Mouse (Mus musculus): Measurements from ENCODE around the gene Rasa3. TPM values are rescaled to one million over a fixed set of nuclear protein-coding genes. Genes with fewer than 3 reads are reported as not detected.

Gene Rasa3
- polyA plus RNA-seq, 1 experiment from 2014 or later: 32.6 TPM

DNA sequence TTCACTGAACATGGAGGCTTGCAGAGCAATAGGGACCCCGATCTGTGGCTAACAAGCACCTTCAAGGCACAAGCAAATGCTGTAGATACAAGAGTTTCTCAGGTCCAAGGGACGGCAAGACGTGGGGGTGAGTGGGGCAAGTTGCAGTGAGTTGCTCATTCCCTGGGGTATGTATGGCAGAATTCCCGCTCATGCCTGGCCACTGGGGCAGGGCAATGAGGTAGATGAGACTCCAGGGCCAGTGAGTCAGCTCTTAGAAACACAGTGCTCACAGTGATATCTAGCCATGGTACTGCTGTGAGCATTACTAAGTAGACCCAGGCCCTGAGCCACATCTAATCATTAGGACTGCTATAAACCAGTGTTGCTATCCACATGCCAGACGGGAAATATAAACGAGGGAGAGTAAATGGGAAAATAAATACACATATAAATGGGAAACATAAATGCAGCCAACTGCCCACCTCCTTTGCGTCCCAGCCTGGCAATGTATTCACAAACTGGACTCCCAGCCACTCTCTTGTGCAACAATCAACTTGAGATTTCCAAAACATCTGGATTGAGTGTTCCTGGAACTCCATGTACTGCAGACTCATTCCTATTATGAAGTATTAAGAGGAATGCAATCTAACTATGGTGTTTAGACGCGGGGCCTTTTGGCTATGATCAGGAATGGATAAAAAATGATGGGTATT is 57.0 kb downstream of the Rasa3 start:
- no peaks in the 10 kb centered on the region for H3K27me3 ChIP-seq (ENCODE audit: control insufficient read depth, insufficient read depth, low read length)
- ATAC-seq (ENCODE audit: low FRiP score): no peak
- no peaks in the 10 kb centered on the region for H3K9me3 ChIP-seq (ENCODE audit: control insufficient read depth, low read length)
- H3K4me3 ChIP-seq (replicated peaks; ENCODE audit: low read length): no peak overlapping the region
- no peak overlapping the region for H3K4me2 ChIP-seq (replicated peaks)
- no peaks in the 10 kb centered on the region for H3K36me3 ChIP-seq (replicated peaks; ENCODE audit: control insufficient read depth, insufficient read depth)
- 94% methylated on average over 9 of the region's 9 CpGs for WGBS
- no peak overlapping the region for H3K27ac ChIP-seq
- H3K4me1 ChIP-seq (replicated peaks; ENCODE audit: control insufficient read depth, insufficient read depth, low read length): peaks cover 30% of the 10 kb centered on the region
- no peak overlapping the region for H3K9ac ChIP-seq
- no peak for DNase-seq (ENCODE audit: low spot score)

DNA sequence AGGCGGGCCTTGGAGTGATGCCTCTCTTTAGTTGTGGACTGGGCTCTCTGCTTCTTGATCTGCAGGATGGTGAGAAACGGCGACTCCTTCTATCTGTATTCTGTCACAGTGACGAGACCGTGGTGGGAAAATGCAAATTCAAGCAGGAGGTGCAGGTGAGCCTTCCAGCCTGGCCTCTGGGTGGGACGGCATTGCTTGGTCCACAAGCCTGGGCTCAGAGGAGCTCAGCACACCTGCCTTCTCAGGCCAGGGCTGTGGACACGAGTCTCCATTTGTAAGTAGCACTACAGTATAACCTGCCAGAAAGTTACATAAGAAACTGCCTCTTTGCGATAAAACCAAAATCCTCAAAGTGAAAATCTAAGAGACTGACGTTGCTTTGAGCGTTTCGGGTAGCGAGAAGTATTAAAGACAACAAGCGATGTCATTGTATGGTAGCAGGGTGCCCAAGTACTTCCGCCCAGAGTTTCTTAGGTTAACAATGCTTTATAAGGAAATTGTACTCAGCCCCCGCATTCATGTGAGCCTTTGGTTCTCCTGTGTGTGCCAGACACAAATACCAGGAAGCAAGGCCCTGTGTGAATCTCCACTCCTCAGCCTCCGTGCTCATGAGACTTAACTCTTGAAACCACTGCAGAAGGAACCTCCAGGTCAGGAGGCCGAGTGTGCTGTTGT is 60.4 kb downstream of the Rasa3 start:
- WGBS: 88% methylated on average over 17 of the region's 17 CpGs
- H3K36me3 ChIP-seq (replicated peaks; ENCODE audit: control insufficient read depth, insufficient read depth): peaks cover 17% of the 10 kb centered on the region
- H3K4me1 ChIP-seq (replicated peaks; ENCODE audit: control insufficient read depth, insufficient read depth, low read length): peaks cover 9% of the 10 kb centered on the region; the same call in 1 of the 2 replicates
- H3K27me3 ChIP-seq (ENCODE audit: control insufficient read depth, insufficient read depth, low read length): no peaks in the 10 kb centered on the region
- no peak overlapping the region for H3K4me2 ChIP-seq (replicated peaks)
- no peak overlapping the region for H3K27ac ChIP-seq
- no peaks in the 10 kb centered on the region for H3K9me3 ChIP-seq (ENCODE audit: control insufficient read depth, low read length)
- DNase-seq (ENCODE audit: low spot score) (no peak), ATAC-seq (ENCODE audit: low FRiP score) (no peak)
- H3K9ac ChIP-seq: no peak overlapping the region
- H3K4me3 ChIP-seq (replicated peaks; ENCODE audit: low read length): no peak overlapping the region

DNA sequence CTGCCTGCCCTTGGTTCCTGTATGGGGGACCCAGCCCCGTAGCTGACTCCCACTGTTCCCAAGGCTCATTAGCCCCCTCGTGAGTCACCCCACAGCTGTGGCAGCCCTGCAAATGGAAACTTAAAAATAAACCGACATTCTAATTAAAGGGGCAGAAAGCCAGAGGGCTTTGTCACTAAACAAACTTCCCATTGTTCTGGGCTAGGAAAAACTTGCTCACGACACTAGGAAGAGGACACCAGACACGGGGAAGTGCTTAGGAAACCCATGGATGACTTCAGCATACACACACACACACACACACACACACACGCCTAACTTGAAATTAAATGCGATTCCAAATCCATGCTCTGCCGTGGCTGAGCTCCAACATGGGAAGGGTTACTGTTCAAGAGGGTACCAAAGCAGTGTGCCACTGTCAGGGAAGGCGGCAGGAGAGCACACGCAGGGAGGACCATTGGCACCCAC is 62.4 kb downstream of the Rasa3 start:
- ATAC-seq (ENCODE audit: low FRiP score) (0 out of 2 replicates have a peak, but pooled peaks have one; percentile 14), DNase-seq (ENCODE audit: low spot score) (no peak)
- no peak overlapping the region for H3K9ac ChIP-seq
- H3K4me2 ChIP-seq (replicated peaks): no peak overlapping the region
- H3K4me3 ChIP-seq (replicated peaks; ENCODE audit: low read length): no peak overlapping the region
- H3K9me3 ChIP-seq (ENCODE audit: control insufficient read depth, low read length): no peaks in the 10 kb centered on the region
- 60% methylated on average over 10 of the region's 10 CpGs for WGBS
- no peak overlapping the region for H3K27ac ChIP-seq
- peaks cover 9% of the 10 kb centered on the region; the same call in 1 of the 2 replicates for H3K4me1 ChIP-seq (replicated peaks; ENCODE audit: control insufficient read depth, insufficient read depth, low read length)
- H3K36me3 ChIP-seq (replicated peaks; ENCODE audit: control insufficient read depth, insufficient read depth): peaks cover 17% of the 10 kb centered on the region
- H3K27me3 ChIP-seq (ENCODE audit: control insufficient read depth, insufficient read depth, low read length): no peaks in the 10 kb centered on the region

DNA sequence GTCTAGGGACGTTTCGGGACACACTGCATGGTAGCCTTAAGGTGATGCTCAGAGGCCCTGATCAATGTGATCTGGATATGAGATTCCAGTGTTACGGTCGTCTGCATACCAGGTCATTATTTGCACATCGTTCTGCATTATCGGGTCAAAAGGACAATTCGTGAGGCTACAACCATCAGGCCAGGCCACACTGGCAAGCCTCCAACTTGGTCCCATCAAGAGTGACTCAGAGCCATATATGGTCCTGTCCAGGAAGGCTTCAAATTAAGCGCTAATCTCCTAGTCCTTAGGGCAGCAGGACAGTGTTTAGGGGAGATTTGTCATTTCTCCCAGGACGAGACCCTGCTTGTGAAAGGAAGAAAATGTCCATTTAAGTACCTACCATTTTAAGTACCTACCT is 63.3 kb downstream of the Rasa3 start:
- WGBS: 95% methylated on average over 9 of the region's 9 CpGs
- ATAC-seq (ENCODE audit: low FRiP score) (no peak), DNase-seq (ENCODE audit: low spot score) (no peak)
- Histone ChIP-seq H3K9me3 (ENCODE audit: control insufficient read depth, low read length) (no peaks in the 10 kb centered on the region), H3K36me3 (replicated peaks; ENCODE audit: control insufficient read depth, insufficient read depth) (peaks cover 17% of the 10 kb centered on the region), H3K4me1 (replicated peaks; ENCODE audit: control insufficient read depth, insufficient read depth, low read length) (peaks cover 9% of the 10 kb centered on the region; the same call in 1 of the 2 replicates), H3K4me2 (replicated peaks) (no peak overlapping the region), H3K27ac (no peak overlapping the region), H3K27me3 (ENCODE audit: control insufficient read depth, insufficient read depth, low read length) (no peaks in the 10 kb centered on the region), H3K4me3 (replicated peaks; ENCODE audit: low read length) (no peak overlapping the region), H3K9ac (no peak overlapping the region)

DNA sequence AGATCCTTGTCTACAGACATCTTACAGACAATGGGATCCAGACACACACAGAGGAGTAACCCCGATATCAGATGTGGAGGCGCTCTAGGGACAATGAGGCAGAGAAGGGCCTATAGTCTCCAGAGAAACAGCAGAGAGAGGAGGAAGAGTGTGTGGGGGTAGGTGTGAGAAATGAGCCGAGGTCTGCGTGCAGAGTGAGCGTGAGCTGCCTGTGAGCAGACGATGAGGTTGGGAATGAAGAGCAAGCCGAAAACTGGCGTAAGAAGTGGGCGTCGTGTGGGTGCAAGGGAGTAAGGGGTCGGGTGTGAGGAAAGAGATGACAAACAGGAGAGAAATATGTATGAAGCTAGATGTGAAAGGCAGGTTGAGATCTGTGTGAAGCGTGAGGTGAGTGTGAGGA is 65.7 kb downstream of the Rasa3 start:
- peaks cover 9% of the 10 kb centered on the region; the same call in 1 of the 2 replicates for H3K4me1 ChIP-seq (replicated peaks; ENCODE audit: control insufficient read depth, insufficient read depth, low read length)
- H3K27ac ChIP-seq: no peak overlapping the region
- peaks cover 17% of the 10 kb centered on the region for H3K36me3 ChIP-seq (replicated peaks; ENCODE audit: control insufficient read depth, insufficient read depth)
- ATAC-seq (ENCODE audit: low FRiP score) (no peak), DNase-seq (ENCODE audit: low spot score) (no peak)
- no peak overlapping the region for H3K4me3 ChIP-seq (replicated peaks; ENCODE audit: low read length)
- H3K27me3 ChIP-seq (ENCODE audit: control insufficient read depth, insufficient read depth, low read length): no peaks in the 10 kb centered on the region
- no peak overlapping the region for H3K9ac ChIP-seq
- no peaks in the 10 kb centered on the region for H3K9me3 ChIP-seq (ENCODE audit: control insufficient read depth, low read length)
- whole genome bisulfite sequencing: 91% methylated on average over 12 of the region's 12 CpGs
- H3K4me2 ChIP-seq (replicated peaks): no peak overlapping the region

DNA sequence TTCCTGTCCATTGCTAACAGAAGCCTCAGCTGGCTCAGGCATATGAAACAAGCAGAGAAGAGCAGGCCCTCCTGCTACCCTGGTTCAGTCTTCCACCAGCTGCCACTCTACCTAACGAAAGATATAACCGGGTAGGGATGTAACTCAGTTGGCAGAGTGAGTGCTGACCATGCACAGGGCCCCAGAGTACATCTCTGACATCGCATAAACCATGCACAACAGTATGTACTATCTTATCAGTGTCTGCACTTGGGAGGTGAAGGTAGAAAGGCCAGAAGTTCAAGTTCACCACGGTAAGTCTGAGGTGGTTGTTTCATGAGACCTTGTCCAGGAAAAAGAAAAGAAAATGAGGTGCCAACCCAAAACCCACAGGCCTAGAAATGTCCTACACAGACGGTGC is 67.4 kb downstream of the Rasa3 start:
- Histone ChIP-seq H3K9ac (no peak overlapping the region), H3K9me3 (ENCODE audit: control insufficient read depth, low read length) (no peaks in the 10 kb centered on the region), H3K27me3 (ENCODE audit: control insufficient read depth, insufficient read depth, low read length) (no peaks in the 10 kb centered on the region), H3K4me2 (replicated peaks) (no peak overlapping the region), H3K27ac (no peak overlapping the region), H3K4me1 (replicated peaks; ENCODE audit: control insufficient read depth, insufficient read depth, low read length) (peaks cover 4% of the 10 kb centered on the region; the same call in 1 of the 2 replicates), H3K4me3 (replicated peaks; ENCODE audit: low read length) (no peak overlapping the region), H3K36me3 (replicated peaks; ENCODE audit: control insufficient read depth, insufficient read depth) (peaks cover 24% of the 10 kb centered on the region)
- DNase-seq (ENCODE audit: low spot score) (no peak), ATAC-seq (ENCODE audit: low FRiP score) (no peak)
- 91% methylated on average over 5 of the region's 5 CpGs for WGBS

DNA sequence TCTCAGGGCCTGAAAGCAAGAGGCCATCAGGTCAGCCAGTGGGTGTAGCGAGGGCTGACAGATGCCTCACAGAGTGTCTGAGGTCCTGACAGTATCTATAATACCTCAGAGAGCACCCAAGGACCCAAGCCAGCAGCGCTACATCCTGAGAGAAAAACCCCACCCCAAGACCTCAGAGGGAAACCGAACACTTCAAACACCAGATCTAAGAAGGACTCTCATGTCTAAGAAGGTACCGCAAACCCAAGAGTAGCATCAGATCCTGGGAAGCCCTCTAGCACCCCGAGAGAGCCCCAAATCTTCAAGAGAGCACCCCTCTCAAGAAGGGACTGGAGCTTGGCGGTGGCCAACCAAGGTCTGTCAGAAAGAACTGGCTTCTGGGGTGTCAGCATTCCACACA is 68.5 kb downstream of the Rasa3 start:
- WGBS: 86% methylated on average over 6 of the region's 6 CpGs

DNA sequence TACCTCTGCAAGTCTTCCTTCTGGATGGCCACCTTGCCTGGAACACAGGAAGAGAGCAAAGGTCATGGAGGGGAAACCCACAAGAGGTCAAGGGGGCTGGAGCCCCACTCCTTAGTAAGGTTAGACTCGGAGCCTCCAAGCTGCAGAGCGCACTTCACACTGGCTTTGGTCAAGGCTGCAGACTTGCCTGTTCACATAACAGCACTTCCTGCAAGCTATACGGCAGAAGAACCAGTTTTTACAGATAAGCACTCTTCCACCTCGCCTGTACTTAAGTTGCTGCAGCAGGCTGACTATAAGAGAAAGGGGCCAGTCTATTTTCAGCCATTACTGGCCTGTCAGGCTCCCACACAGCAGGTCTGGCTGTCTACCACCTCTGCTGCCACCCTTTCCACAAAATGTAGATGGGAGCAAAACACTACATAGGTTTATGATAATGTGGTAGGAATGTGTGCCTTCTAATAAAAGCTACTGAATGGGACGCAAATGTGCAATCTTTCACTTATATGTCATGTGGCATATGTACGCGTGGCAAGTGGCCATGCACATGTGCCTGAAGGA is 71.4 kb downstream of the Rasa3 start:
- 86% methylated on average over 7 of the region's 7 CpGs for WGBS
- H3K9me3 ChIP-seq (ENCODE audit: control insufficient read depth, low read length): no peaks in the 10 kb centered on the region
- H3K4me1 ChIP-seq (replicated peaks; ENCODE audit: control insufficient read depth, insufficient read depth, low read length): no peaks in the 10 kb centered on the region
- 0 out of 2 replicates have a peak, but pooled peaks cover 11% of the 10 kb centered on the region for H3K36me3 ChIP-seq (replicated peaks; ENCODE audit: control insufficient read depth, insufficient read depth)
- H3K27ac ChIP-seq: no peak overlapping the region
- H3K9ac ChIP-seq: no peak overlapping the region
- H3K27me3 ChIP-seq (ENCODE audit: control insufficient read depth, insufficient read depth, low read length): no peaks in the 10 kb centered on the region
- DNase-seq (ENCODE audit: low spot score): no peak
- ATAC-seq (ENCODE audit: low FRiP score): no peak
- no peak overlapping the region for H3K4me2 ChIP-seq (replicated peaks)
- H3K4me3 ChIP-seq (replicated peaks; ENCODE audit: low read length): no peak overlapping the region

More for the DNA sequence above, 68.5 kb downstream of the Rasa3 start:
- H3K9me3 ChIP-seq (ENCODE audit: control insufficient read depth, low read length): no peaks in the 10 kb centered on the region
- no peak for DNase-seq (ENCODE audit: low spot score)
- no peak overlapping the region for H3K4me2 ChIP-seq (replicated peaks)
- H3K4me1 ChIP-seq (replicated peaks; ENCODE audit: control insufficient read depth, insufficient read depth, low read length): no peaks in the 10 kb centered on the region
- no peak overlapping the region for H3K9ac ChIP-seq
- H3K27me3 ChIP-seq (ENCODE audit: control insufficient read depth, insufficient read depth, low read length): no peaks in the 10 kb centered on the region
- ATAC-seq (ENCODE audit: low FRiP score): no peak
- H3K36me3 ChIP-seq (replicated peaks; ENCODE audit: control insufficient read depth, insufficient read depth): peaks cover 25% of the 10 kb centered on the region
- no peak overlapping the region for H3K27ac ChIP-seq
- no peak overlapping the region for H3K4me3 ChIP-seq (replicated peaks; ENCODE audit: low read length)

DNA sequence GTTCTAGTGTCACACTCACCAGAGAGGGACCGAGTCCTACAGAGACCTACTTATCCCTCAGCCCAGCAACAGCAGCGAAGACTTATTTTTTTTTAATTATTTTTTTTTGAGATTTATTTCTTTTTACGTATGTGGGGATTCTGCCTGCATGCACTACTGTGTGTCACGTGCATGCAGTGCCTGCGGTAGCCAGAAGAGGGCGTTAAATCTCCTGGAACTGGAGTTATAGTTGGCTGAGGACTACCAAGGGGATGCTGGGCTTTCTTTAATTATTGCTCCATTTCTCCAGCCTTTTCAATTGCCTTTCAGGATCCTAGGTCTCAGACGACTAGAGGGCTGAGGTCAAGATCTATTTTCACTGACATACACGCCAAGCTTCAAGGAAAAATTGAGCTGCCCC is 74.8 kb downstream of the Rasa3 start:
- ATAC-seq (ENCODE audit: low FRiP score) (no peak), DNase-seq (ENCODE audit: low spot score) (peak; percentile 44)
- Histone ChIP-seq H3K27ac (no peak overlapping the region), H3K9me3 (ENCODE audit: control insufficient read depth, low read length) (no peaks in the 10 kb centered on the region), H3K4me3 (replicated peaks; ENCODE audit: low read length) (no peak overlapping the region), H3K4me2 (replicated peaks) (no peak overlapping the region), H3K4me1 (replicated peaks; ENCODE audit: control insufficient read depth, insufficient read depth, low read length) (no peaks in the 10 kb centered on the region), H3K27me3 (ENCODE audit: control insufficient read depth, insufficient read depth, low read length) (no peaks in the 10 kb centered on the region), H3K9ac (no peak overlapping the region), H3K36me3 (replicated peaks; ENCODE audit: control insufficient read depth, insufficient read depth) (peaks cover 14% of the 10 kb centered on the region)
- 49% methylated on average over 8 of the region's 8 CpGs for WGBS
